Mouse (Mus musculus) hindbrain, embryonic 12.5 days (tissue): ENCODE data around the gene Ehmt2. TPM values are rescaled to one million over a fixed set of nuclear protein-coding genes. Genes with fewer than 3 reads are reported as not detected.
A peak's percentile ranks its signal among the peaks of the same experiment; 100 is the strongest.

Experiments used
- ATAC-seq: fragments of 200-750 bp; cut with Nextera tagmentation; 2 replicates; pipeline ENCODE4 v1.8.0; 2017; ENCODE audit warnings: moderate TSS enrichment; ENCODE audit not compliant: low FRiP score
- H3K27ac ChIP-seq: fragments of 300-500 bp; sonication (generic); 2 replicates; pipeline ENCODE4 v1.5.1; 2016; ENCODE audit warnings: mild to moderate bottlenecking
- H3K27me3 ChIP-seq: fragments of 300-500 bp; sonication (generic); 2 replicates; pipeline ENCODE4 v1.6.1; 2016; ENCODE audit warnings: mild to moderate bottlenecking
- H3K36me3 ChIP-seq: fragments of 300-500 bp; sonication (generic); 2 replicates; pipeline ENCODE4 v1.6.1; 2016; ENCODE audit warnings: mild to moderate bottlenecking
- H3K4me1 ChIP-seq: fragments of 300-500 bp; sonication (generic); 2 replicates; pipeline ENCODE4 v1.6.1; 2016
- H3K4me2 ChIP-seq: fragments of 300-500 bp; sonication (generic); replicated peaks from 2 replicates; pipeline ENCODE4 v1.6.1; 2016; ENCODE audit warnings: mild to moderate bottlenecking
- H3K4me3 ChIP-seq: fragments of 300-500 bp; sonication (generic); 2 replicates; pipeline ENCODE4 v1.5.1; 2016; ENCODE audit warnings: mild to moderate bottlenecking
- H3K9ac ChIP-seq: fragments of 300-500 bp; sonication (generic); 2 replicates; pipeline ENCODE4 v1.6.1; 2016; ENCODE audit warnings: mild to moderate bottlenecking, moderate library complexity
- H3K9me3 ChIP-seq: fragments of 300-500 bp; sonication (generic); replicated peaks from 2 replicates; pipeline ENCODE4 v1.6.1; 2016; ENCODE audit warnings: mild to moderate bottlenecking
- WGBS: fragments of 180-500 bp; shearing (Covaris S2); methylation state at CpG from one replicate; pipeline ENCODE4 v1.1.7; 2016; 5-methylcytosine and 5-hydroxymethylcytosine counted together
- polyA plus RNA-seq: library from polyadenylated mRNA; unstranded; fragments of >200 nt; fragmentation: Nextera tagmentation; extraction: Ambion mirVana; gene quantifications from 2 replicates; pipeline ENCODE4 v1.2.1, GENCODE M21; 2016

Ehmt2 gene
- polyA plus RNA-seq, 1 experiment from 2014 or later = 113 TPM

DNA sequence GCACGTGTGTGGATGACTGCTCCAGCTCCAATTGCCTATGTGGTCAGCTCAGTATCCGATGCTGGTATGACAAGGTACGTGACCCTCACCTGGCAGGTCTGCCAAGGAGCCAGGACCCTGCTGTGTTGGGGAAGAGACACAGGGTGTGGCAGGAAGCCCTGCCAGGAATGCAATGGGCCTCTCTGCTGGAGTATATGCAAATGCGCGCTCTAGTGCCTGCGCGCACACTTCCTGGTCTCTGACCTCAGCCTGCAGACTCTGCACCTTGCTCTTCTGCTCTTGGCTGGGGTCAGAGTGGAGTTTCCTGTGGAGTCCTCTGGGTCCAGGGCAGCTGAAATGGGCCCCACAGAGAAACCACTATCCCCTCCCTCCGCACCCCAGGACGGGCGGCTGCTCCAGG is 12.7 kb downstream of the Ehmt2 start:
- Histone ChIP-seq H3K27ac (no peak overlapping the region), H3K4me2 (no peak overlapping the region), H3K36me3 (peaks cover 84% of the 10 kb centered on the region), H3K4me3 (no peak overlapping the region), H3K9ac (no peak overlapping the region), H3K9me3 (no peaks in the 10 kb centered on the region), H3K27me3 (no peaks in the 10 kb centered on the region), H3K4me1 (peaks cover 2% of the 10 kb centered on the region; the same call in 1 of the 2 replicates)
- WGBS = 84% methylated on average over 10 of the region's 10 CpGs
- no peak for ATAC-seq

- no peak overlapping the region for H3K4me3 ChIP-seq
- H3K27ac ChIP-seq = no peak overlapping the region
- no peaks in the 10 kb centered on the region for H3K9me3 ChIP-seq
- WGBS = 48% methylated on average over 5 of the region's 5 CpGs
- H3K4me2 ChIP-seq = no peak overlapping the region
- H3K36me3 ChIP-seq = peaks cover 74% of the 10 kb centered on the region
- H3K4me1 ChIP-seq = peaks cover 2% of the 10 kb centered on the region; the same call in 1 of the 2 replicates
- no peaks in the 10 kb centered on the region for H3K27me3 ChIP-seq
- peak; percentile 23; the same call in 1 of the 2 replicates for ATAC-seq
- no peak overlapping the region for H3K9ac ChIP-seq
Observed at GRCm38 (mm10) chr17:34911945-34912351, 13.7 kb downstream of the Ehmt2 start.

DNA sequence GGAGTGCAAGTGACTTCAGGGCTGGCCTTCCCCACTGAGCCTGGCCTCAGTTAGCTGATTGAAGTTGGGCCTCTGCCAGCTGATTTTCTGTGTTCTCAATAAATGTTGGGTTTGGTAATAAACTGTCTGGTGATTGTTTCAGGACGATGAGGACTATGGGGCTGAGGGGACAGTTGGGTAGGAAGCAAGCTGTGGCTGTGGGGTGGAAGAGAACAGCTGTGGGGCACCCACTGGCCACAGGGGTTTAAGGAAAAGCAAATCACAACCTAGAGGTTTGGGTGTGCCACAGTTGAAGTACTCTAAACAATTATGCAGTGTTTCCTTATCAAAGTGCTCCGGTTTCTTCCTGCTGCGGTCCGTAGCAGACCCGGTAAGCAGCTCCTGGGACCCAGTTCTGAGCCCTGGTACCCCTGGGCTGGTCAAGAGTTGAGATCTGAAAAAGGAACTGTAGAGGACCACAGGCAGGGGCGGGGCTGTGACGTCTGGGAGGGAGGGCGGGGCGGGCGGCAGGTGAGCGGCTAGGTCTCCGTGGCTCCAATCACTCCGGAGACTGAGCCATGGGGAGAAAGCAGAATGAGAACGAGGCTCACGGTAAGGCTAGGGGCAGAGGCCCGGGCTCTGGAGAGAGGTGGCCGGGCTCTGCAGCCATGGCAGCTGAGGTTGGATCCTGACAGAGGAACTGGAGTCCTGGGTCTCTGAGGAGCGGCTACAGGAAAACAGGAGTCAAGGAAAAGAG is 15.8 kb downstream of the Ehmt2 start, which contains the start of gene Slc44a4:
Gene Slc44a4, plus strand, starts transcription at position 537 of the 736 bp plus-strand sequence.
- no peak within 1 kb of the TSS for H3K4me3 ChIP-seq

DNA sequence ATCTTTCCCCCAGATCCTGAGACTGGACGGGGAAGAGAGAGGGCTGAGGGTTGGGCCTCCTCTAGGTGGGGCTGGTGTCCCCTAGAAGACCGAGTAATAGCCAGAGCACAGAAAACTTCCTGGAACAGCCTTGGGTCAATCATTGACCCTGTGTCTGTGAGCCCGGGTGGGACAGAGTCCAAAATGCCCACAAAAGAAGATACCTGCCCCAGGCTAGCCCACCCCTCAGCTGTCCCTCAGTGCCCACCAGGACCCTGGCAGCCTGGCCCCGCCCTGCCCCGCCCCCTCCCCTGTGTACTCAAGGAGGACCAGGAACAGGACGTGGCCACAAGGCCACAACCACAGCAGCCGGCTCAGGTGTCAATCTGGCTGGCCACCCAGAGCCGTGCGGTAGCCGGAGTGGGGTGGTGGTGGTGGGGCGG is 17.2 kb downstream of the Ehmt2 start:
- H3K27ac ChIP-seq = no peak overlapping the region
- ATAC-seq = no peak

More for the DNA sequence above, 15.8 kb downstream of the Ehmt2 start, which contains the start of gene Slc44a4:
- Histone ChIP-seq H3K27ac (0 out of 2 replicates have a peak within 1 kb of the TSS, but pooled peaks have one; percentile 12), H3K4me2 (no peak within 1 kb of the TSS), H3K9me3 (no peaks in the 10 kb centered on the region), H3K4me1 (peaks cover 2% of the 10 kb centered on the region; the same call in 1 of the 2 replicates), H3K9ac (no peak within 1 kb of the TSS), H3K27me3 (no peaks in the 10 kb centered on the region), H3K36me3 (peaks cover 53% of the 10 kb centered on the region)
- ATAC-seq = no peak
- 36% methylated on average over 18 of the region's 18 CpGs for WGBS

DNA sequence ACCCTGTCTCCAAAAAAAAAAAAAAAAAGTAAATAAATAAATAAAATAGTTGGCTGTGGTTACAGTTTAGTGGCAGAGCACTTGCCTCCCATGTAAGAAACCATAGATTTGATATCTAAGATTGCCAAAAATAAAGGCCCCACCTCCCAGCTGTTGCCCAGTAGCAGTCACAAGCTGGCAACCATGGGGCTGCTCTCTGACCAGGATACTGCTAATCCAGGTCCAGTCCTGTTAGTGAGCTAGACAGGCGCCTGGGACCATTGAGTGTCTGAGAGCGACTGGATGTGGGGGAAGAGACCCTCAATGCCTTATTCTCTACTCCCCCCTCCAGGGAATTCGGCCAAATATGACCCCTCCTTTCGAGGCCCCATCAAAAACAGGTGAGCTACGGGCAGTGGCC is 18.0 kb downstream of the Ehmt2 start:
- no peak overlapping the region for H3K9ac ChIP-seq
- 90% methylated on average over 5 of the region's 5 CpGs for WGBS
- H3K4me1 ChIP-seq = peaks cover 2% of the 10 kb centered on the region; the same call in 1 of the 2 replicates
- H3K4me3 ChIP-seq = no peak overlapping the region
- peaks cover 31% of the 10 kb centered on the region for H3K36me3 ChIP-seq
- H3K4me2 ChIP-seq = no peak overlapping the region
- no peaks in the 10 kb centered on the region for H3K9me3 ChIP-seq
- ATAC-seq = no peak
- H3K27me3 ChIP-seq = no peaks in the 10 kb centered on the region
- H3K27ac ChIP-seq = no peak overlapping the region

More for the DNA sequence above, 17.2 kb downstream of the Ehmt2 start:
- no peaks in the 10 kb centered on the region for H3K27me3 ChIP-seq
- no peak overlapping the region for H3K4me3 ChIP-seq
- 22% methylated on average over 11 of the region's 11 CpGs for WGBS
- no peak overlapping the region for H3K9ac ChIP-seq
- no peak overlapping the region for H3K4me2 ChIP-seq
- H3K9me3 ChIP-seq = no peaks in the 10 kb centered on the region
- H3K36me3 ChIP-seq = peaks cover 39% of the 10 kb centered on the region
- H3K4me1 ChIP-seq = peaks cover 2% of the 10 kb centered on the region; the same call in 1 of the 2 replicates

- no peak overlapping the region for H3K9ac ChIP-seq
- H3K4me3 ChIP-seq = no peak overlapping the region
- H3K4me2 ChIP-seq = no peak overlapping the region
- no peaks in the 10 kb centered on the region for H3K9me3 ChIP-seq
- peaks cover 2% of the 10 kb centered on the region; the same call in 1 of the 2 replicates for H3K4me1 ChIP-seq
- ATAC-seq = no peak
- H3K27ac ChIP-seq = no peak overlapping the region
- no peaks in the 10 kb centered on the region for H3K27me3 ChIP-seq
- 78% methylated on average over 9 of the region's 9 CpGs for WGBS
- H3K36me3 ChIP-seq = peaks cover 22% of the 10 kb centered on the region
Observed at GRCm38 (mm10) chr17:34917188-34917587, 18.9 kb downstream of the Ehmt2 start.

- Histone ChIP-seq H3K4me1 (no peaks in the 10 kb centered on the region), H3K9ac (peak overlapping the region; percentile 35; the same call in 1 of the 2 replicates), H3K27ac (no peak overlapping the region), H3K9me3 (no peaks in the 10 kb centered on the region), H3K27me3 (no peaks in the 10 kb centered on the region), H3K4me2 (no peak overlapping the region), H3K4me3 (no peak overlapping the region), H3K36me3 (no peaks in the 10 kb centered on the region)
- WGBS = 52% methylated on average over 6 of the region's 6 CpGs
- no peak for ATAC-seq
Observed at GRCm38 (mm10) chr17:34922939-34923338, 24.7 kb downstream of the Ehmt2 start.

GRCm38 (mm10) chr17:34924258-34924657 is 26.0 kb downstream of the Ehmt2 start:
- WGBS = 62% methylated on average over 5 of the region's 5 CpGs
- Histone ChIP-seq H3K27ac (no peak overlapping the region), H3K27me3 (no peaks in the 10 kb centered on the region), H3K9me3 (no peaks in the 10 kb centered on the region), H3K4me1 (no peaks in the 10 kb centered on the region), H3K4me3 (no peak overlapping the region), H3K4me2 (no peak overlapping the region), H3K36me3 (no peaks in the 10 kb centered on the region), H3K9ac (no peak overlapping the region)
- no peak for ATAC-seq

GRCm38 (mm10) chr17:34927306-34928019 is 29.2 kb downstream of the Ehmt2 start:
- Histone ChIP-seq H3K36me3 (no peaks in the 10 kb centered on the region), H3K27ac (no peak overlapping the region), H3K4me3 (no peak overlapping the region), H3K9ac (no peak overlapping the region), H3K9me3 (no peaks in the 10 kb centered on the region), H3K4me2 (no peak overlapping the region), H3K27me3 (no peaks in the 10 kb centered on the region), H3K4me1 (peaks cover 8% of the 10 kb centered on the region)
- WGBS = 91% methylated on average over 18 of the region's 18 CpGs
- no peak for ATAC-seq

GRCm38 (mm10) chr17:34928841-34929240 is 30.6 kb downstream of the Ehmt2 start:
- Histone ChIP-seq H3K4me3 (no peak overlapping the region), H3K27me3 (no peaks in the 10 kb centered on the region), H3K4me1 (peaks cover 10% of the 10 kb centered on the region), H3K9ac (no peak overlapping the region), H3K4me2 (no peak overlapping the region), H3K9me3 (no peaks in the 10 kb centered on the region), H3K27ac (no peak overlapping the region), H3K36me3 (peaks cover 2% of the 10 kb centered on the region; the same call in 1 of the 2 replicates)
- 80% methylated on average over 4 of the region's 4 CpGs for WGBS
- ATAC-seq = no peak

DNA sequence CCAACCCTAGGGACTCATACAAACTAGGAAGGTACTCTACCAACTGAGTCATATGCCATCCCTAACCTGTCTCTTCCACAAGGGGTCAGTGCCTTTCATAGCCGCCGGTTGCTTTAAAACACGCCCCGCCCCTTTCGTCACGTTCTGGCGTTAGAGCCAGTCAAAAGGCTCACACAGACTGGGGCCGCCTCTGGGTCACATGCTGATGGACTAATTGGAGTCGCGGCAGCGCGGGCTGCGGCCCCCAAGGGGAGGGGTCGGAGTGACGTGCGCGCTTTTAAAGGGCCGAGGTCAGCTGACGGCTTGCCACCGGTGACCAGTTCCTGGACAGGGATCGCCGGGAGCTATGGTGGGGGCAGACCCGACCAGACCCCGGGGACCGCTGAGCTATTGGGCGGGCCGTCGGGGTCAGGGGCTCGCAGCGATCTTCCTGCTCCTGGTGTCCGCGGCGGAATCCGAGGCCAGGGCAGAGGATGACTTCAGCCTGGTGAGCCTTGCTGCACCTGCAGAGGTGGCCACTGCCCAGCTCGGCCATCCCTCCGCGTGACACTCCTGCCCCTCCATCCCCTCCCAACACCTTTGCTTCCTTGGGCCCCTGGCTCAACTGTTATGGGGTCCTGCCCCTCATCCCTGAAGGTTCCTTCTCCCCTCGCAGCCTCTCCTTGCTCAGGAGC is 32.9 kb downstream of the Ehmt2 start, which contains the start of gene Neu1:
Gene Neu1, plus strand, starts transcription at position 193 of the 674 bp plus-strand sequence.
- peak within 1 kb of the TSS; percentile 36; the same call in 1 of the 2 replicates for H3K27ac ChIP-seq
- peak within 1 kb of the TSS; percentile 80 for H3K9ac ChIP-seq
- ATAC-seq = peak; percentile 97
- peaks cover 15% of the 10 kb centered on the region for H3K4me1 ChIP-seq
- under 1% methylated on average over 38 of the region's 38 CpGs for WGBS
- H3K9me3 ChIP-seq = no peaks in the 10 kb centered on the region
- H3K4me2 ChIP-seq = peak within 1 kb of the TSS; percentile 98
- peaks cover 13% of the 10 kb centered on the region; the same call in 1 of the 2 replicates for H3K36me3 ChIP-seq
- H3K4me3 ChIP-seq = peak within 1 kb of the TSS; percentile 65
- no peaks in the 10 kb centered on the region for H3K27me3 ChIP-seq

GRCm38 (mm10) chr17:34931735-34932098 is 33.4 kb downstream of the Ehmt2 start:
- 13% methylated on average over 14 of the region's 14 CpGs for WGBS
- peaks cover 13% of the 10 kb centered on the region; the same call in 1 of the 2 replicates for H3K36me3 ChIP-seq
- H3K27me3 ChIP-seq = no peaks in the 10 kb centered on the region
- no peaks in the 10 kb centered on the region for H3K9me3 ChIP-seq
- ATAC-seq = no peak; the same call in 1 of the 2 replicates
- H3K4me2 ChIP-seq = peak overlapping the region; percentile 98
- H3K27ac ChIP-seq = peak overlapping the region; percentile 36; the same call in 1 of the 2 replicates
- peaks cover 15% of the 10 kb centered on the region for H3K4me1 ChIP-seq
- peak overlapping the region; percentile 80 for H3K9ac ChIP-seq
- H3K4me3 ChIP-seq = peak overlapping the region; percentile 65
